Mouse (Mus musculus) liver, adult 2 months (tissue): ENCODE data around the gene Prkce. TPM values are rescaled to one million over a fixed set of nuclear protein-coding genes. Genes with fewer than 3 reads are reported as not detected.
A peak's percentile ranks its signal among the peaks of the same experiment; 100 is the strongest.

ENCODE experiments used
- DNase-seq: peaks from one replicate; pipeline ENCODE4 v3.0.0-alpha.2; 2011; ENCODE audit warnings: low read depth, low spot score; ENCODE audit errors: extremely low read depth
- H3K27ac ChIP-seq: fragments of 200-500 bp; replicated peaks from 2 replicates; pipeline ENCODE4 v1.5.1; 2012; ENCODE audit warnings: low read depth, mild to moderate bottlenecking, control low read depth, inconsistent platforms, low read length; ENCODE audit not compliant: insufficient read depth
- H3K27me3 ChIP-seq: fragments of 200-500 bp; 2 replicates; pipeline ENCODE4 v1.6.1; 2012; ENCODE audit warnings: mild to moderate bottlenecking, moderate library complexity, low read length, inconsistent platforms; ENCODE audit not compliant: control insufficient read depth, insufficient read depth
- H3K36me3 ChIP-seq: fragments of 200-500 bp; 2 replicates; pipeline ENCODE4 v1.6.1; 2012; ENCODE audit warnings: low read length, inconsistent platforms; ENCODE audit not compliant: control insufficient read depth, insufficient read depth
- H3K4me1 ChIP-seq: fragments of 200-500 bp; 2 replicates; pipeline ENCODE4 v1.6.1; 2011; ENCODE audit warnings: low read length; ENCODE audit not compliant: control insufficient read depth, insufficient read depth
- H3K4me3 ChIP-seq: fragments of 200-500 bp; 2 replicates; pipeline ENCODE4 v1.5.1; 2011; ENCODE audit warnings: low read depth, mild to moderate bottlenecking, control low read depth, low read length, moderate library complexity; ENCODE audit not compliant: insufficient read depth
- H3K79me2 ChIP-seq: fragments of 200-500 bp; 2 replicates; pipeline ENCODE4 v1.6.1; 2012; ENCODE audit warnings: inconsistent platforms, mild to moderate bottlenecking, low read length, moderate library complexity; ENCODE audit not compliant: control insufficient read depth, insufficient read depth
- H3K9ac ChIP-seq: fragments of 200-500 bp; 2 replicates; pipeline ENCODE4 v1.6.1; 2012; ENCODE audit warnings: low read depth, mild to moderate bottlenecking, control low read depth, inconsistent platforms, low read length
- CTCF ChIP-seq: fragments of 200-500 bp; IDR thresholded peaks from 2 replicates; pipeline ENCODE4 v1.5.1; 2011; ENCODE audit warnings: low read depth, low read length, control low read depth
- POLR2A ChIP-seq: fragments of 200-500 bp; IDR thresholded peaks from 2 replicates; pipeline ENCODE4 v1.6.1; 2011; ENCODE audit warnings: low read length, control low read depth; ENCODE audit not compliant: insufficient read depth; ENCODE audit errors: extremely low read depth
- WGBS: fragments of 180-500 bp; shearing (Covaris S2); methylation state at CpG from one replicate; pipeline ENCODE4 v1.1.7; 2018; 5-methylcytosine and 5-hydroxymethylcytosine counted together
- polyA plus RNA-seq: library from polyadenylated mRNA; depleted of rRNA; stranded (reverse); fragments of >200 nt; gene quantifications from 2 replicates; pipeline ENCODE4 v1.2.3, GENCODE M21; 2012
- total RNA-seq: library from RNA; depleted of rRNA; stranded (reverse); fragments of >200 nt; gene quantifications from 2 replicates; pipeline ENCODE4 v1.2.3, GENCODE M21; 2014

The Prkce gene
- total and polyA plus RNA-seq, 2 experiments = 2.0 to 6.4 TPM

GRCm38 (mm10) chr17:86156999-86157398 lies 10.6 kb upstream of the Prkce start:
- Histone ChIP-seq H3K79me2 (no peaks in the 10 kb centered on the region), H3K36me3 (no peaks in the 10 kb centered on the region), H3K27me3 (no peaks in the 10 kb centered on the region), H3K4me1 (no peaks in the 10 kb centered on the region), H3K4me3 (no peak overlapping the region), H3K27ac (no peak overlapping the region), H3K9ac (no peak overlapping the region)
- no peak for DNase-seq
- TF ChIP-seq CTCF = no peak
- 85% methylated on average over 6 of the region's 6 CpGs for WGBS

- Histone ChIP-seq H3K4me1 (0 out of 2 replicates have a peak, but pooled peaks cover 2% of the 10 kb centered on the region), H3K36me3 (no peaks in the 10 kb centered on the region), H3K4me3 (no peak overlapping the region), H3K27ac (no peak overlapping the region), H3K27me3 (no peaks in the 10 kb centered on the region), H3K79me2 (no peaks in the 10 kb centered on the region), H3K9ac (no peak overlapping the region)
- WGBS = 86% methylated on average over 15 of the region's 15 CpGs
- TF ChIP-seq POLR2A (no peak), CTCF (no peak)
- DNase-seq = no peak
Measured at GRCm38 (mm10) chr17:86162672-86163071, 4.9 kb upstream of the Prkce start.

- no peak overlapping the region for H3K27ac ChIP-seq
Measured at GRCm38 (mm10) chr17:86164416-86164815, 3.2 kb upstream of the Prkce start.

GRCm38 (mm10) chr17:86166051-86166566 lies 1.5 kb upstream of the Prkce start:
- TF ChIP-seq CTCF (no peak), POLR2A (no peak)
- WGBS = 2% methylated on average over 19 of the region's 19 CpGs
- H3K4me1 ChIP-seq = peaks cover 8% of the 10 kb centered on the region; the same call in 1 of the 2 replicates
- H3K27me3 ChIP-seq = no peaks in the 10 kb centered on the region
- H3K79me2 ChIP-seq = peaks cover 16% of the 10 kb centered on the region
- peak overlapping the region; percentile 94 for H3K9ac ChIP-seq
- no peak for DNase-seq
- no peaks in the 10 kb centered on the region for H3K36me3 ChIP-seq
- H3K4me3 ChIP-seq = peak overlapping the region; percentile 80
- H3K27ac ChIP-seq = peak overlapping the region; percentile 99

More at GRCm38 (mm10) chr17:86164416-86164815, 3.2 kb upstream of the Prkce start:
- H3K36me3 ChIP-seq = no peaks in the 10 kb centered on the region
- H3K9ac ChIP-seq = no peak overlapping the region
- DNase-seq = peak; percentile 35
- no peaks in the 10 kb centered on the region for H3K27me3 ChIP-seq
- H3K4me3 ChIP-seq = no peak overlapping the region
- peaks cover 8% of the 10 kb centered on the region; the same call in 1 of the 2 replicates for H3K4me1 ChIP-seq
- 28% methylated on average over 7 of the region's 7 CpGs for WGBS
- TF ChIP-seq POLR2A = no peak
- no peak for TF ChIP-seq CTCF
- peaks cover 13% of the 10 kb centered on the region for H3K79me2 ChIP-seq

- peaks cover 8% of the 10 kb centered on the region; the same call in 1 of the 2 replicates for H3K4me1 ChIP-seq
- peak overlapping the region; percentile 99 for H3K27ac ChIP-seq
- peak; percentile 81 for DNase-seq
- WGBS = under 1% methylated on average over 46 of the region's 46 CpGs
- H3K9ac ChIP-seq = peak overlapping the region; percentile 94
- H3K36me3 ChIP-seq = no peaks in the 10 kb centered on the region
- peaks cover 18% of the 10 kb centered on the region for H3K79me2 ChIP-seq
- no peaks in the 10 kb centered on the region for H3K27me3 ChIP-seq
- peak overlapping the region; percentile 80 for H3K4me3 ChIP-seq
- TF ChIP-seq POLR2A = peak; percentile 55; the same call in 1 of the 2 replicates
- TF ChIP-seq CTCF = no peak
Measured at GRCm38 (mm10) chr17:86166567-86167319, 842 bp upstream of the Prkce start.
